Mouse (Mus musculus): Measurements from ENCODE around the gene Avpr2.

Gene Avpr2

DNA sequence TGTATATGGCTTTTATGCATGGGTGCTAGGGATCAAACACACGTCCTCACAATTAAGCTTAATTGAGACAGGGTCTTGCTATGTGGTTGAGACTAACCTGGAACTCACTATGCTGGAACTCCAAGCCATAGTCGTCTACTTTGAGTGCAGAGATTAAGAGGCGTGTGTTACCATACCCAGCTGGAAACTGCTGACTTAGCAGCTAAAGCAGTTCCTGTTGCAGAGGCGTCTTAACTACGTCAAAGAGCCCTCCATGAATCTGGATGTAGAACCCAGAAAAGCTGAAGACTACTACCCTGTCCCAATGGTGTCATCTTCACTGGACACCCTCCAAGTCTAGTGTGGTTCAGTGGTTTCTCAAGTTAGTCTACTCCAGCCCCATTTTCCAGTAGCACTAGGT is 26.7 kb downstream of the Avpr2 start:
- DNase-seq, result no peak

DNA sequence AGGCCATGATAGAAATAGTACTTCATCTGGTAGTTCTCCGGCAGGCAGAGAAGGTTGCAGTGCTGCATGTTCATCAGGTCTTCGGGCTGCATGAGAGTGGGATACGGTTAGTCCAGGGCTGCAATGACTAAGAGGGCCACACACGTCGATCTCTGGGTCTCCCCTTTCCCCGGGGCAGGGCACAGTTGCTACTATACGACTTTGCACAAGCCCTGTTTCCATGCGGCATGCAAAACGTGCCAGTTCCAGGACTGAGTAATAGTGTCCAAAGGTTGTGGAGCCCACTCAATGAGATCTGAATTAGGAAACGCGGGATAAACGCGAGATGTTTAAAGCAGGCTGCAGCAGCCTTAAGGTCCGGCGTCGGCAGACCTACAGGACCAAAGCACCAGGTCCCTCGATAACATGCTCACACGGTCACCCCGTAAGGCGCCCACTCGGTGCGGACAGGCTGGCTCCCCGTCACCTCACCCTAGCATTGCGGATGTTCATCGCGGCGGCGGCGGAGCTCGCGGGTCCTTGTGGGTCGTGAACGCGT is 29.5 kb downstream of the Avpr2 start:
- no peak for DNase-seq

DNA sequence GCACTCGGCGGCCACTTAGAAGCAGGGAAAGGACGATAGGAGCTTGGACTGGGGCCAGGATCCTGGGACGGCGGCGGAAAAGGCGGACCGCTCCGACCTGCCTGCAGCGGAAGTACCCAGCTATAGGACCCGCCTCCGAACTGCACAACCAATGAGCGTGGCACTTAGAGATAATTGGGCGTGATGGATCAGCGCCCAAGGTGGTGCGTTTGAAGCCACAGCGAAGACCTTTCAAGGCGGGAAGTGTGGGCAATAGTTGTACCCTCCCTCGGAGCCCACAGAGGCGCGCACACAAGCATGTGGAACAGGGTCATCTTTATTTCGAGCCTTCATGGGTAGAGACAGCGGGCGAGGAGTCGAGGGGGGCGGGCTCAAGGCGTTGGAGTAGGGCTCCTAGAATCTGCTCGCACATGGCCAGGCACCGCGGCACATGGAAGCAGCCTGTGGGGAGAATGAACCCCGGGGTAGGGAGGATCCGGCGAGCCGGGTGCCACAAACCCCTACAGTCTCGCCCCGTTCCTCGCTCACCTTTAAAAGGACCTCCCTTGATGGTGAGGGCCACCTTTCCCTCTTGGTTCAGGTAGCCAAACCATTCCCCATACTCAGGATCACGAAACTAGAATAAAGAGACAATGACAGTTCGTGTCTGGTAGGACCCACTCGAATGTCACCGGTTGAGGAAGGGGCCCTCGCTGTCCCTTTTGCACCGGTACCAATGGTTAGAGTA is 30.1 kb downstream of the Avpr2 start, which contains the start of the genes Arhgap4 and Naa10:
Gene Arhgap4 (minus strand): TSS at position 48 of the 727 bp plus-strand sequence.
Gene Naa10 (minus strand): TSS at position 122 of the 727 bp plus-strand sequence.
- DNase-seq, result peak; percentile 93

DNA sequence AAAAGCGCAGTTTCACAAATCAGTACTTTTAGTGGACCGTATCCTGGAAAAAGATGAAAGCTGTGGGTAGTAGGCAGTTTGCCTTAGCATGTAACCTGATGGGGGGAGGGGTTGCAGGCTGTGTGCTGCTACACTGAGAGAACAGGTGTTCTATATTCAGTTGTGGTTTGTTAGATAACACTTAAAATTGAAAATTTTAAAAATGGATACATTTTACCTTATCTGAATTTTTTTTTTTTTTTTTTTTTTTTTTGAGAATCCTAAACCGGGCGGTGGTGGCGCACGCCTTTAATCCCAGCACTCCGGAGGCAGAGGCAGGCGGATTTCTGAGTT is 30.6 kb downstream of the Avpr2 start:
- no peak for DNase-seq

DNA sequence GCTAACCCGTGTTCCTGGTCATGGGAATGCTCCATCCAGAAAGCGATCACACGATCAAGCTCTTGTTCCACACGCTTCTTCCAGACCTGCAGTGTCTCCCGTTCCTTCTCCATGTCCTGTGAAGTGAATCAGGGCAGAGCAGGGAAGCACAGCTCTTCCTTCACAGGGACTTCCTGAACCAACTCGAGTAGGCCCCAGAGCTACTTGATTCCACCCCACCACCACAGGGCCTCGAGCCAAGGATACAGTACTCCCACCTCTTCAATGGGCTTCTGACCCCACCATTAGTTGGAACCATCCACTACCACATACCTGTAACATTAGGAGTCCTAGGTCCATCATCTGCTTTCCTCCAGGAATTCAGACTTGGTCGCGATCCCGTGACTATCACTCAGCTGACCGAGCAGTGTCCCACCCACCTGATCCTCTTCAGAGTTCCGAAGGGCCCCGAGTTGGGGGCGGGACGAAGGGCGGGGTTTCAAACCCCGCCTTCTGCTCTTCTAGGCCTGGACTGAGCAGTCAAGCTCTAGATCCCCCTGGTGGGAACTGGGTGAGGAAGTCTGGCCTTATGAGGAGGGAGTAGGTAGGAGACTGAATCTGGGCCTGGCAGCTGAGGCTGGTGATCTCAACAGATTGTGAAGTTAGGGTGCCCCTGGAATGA is 38.6 kb downstream of the Avpr2 start, which contains the start of gene Renbp:
Gene Renbp (minus strand): TSS at position 449 of the 661 bp plus-strand sequence.
- DNase-seq, result no peak

DNA sequence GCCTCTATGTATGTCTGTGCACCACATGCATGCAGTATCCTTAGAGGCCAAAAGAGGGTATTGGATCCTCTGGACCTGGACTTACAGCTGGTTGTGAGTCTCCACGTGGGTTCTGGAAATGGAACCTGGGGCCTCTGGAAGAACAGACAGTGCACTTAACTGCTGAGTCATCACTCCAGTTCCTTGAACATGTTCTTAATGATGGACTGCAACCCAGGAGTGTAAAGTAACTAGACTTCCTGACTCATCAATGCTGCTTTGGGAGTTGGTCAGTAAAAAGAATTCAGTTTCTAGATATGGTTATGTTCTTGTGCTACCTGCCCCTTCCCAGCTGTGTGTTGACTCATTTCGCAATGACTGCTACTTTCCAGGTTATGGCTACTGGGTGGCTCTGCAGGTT is 40.0 kb downstream of the Avpr2 start:
- no peak for DNase-seq

DNA sequence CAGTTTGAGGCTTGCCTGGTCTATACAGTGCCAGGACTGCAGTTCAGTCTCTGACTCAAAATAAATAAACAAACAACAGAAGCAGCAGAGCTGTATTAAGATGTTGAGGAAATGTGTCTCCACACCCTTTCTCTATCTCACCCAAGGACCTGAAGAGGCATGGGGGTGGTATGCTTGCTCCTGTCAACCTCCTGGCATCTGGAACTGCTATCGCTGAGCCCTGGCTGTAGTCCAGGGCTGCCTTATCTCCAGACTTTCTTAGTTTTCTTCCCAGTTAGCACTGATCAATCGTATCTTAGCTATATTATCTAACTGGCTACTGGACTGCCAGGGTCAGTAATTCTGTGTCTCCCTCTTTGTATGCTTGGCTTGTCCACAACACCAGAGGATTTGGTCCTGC is 50.0 kb downstream of the Avpr2 start:
- DNase-seq, result no peak

DNA sequence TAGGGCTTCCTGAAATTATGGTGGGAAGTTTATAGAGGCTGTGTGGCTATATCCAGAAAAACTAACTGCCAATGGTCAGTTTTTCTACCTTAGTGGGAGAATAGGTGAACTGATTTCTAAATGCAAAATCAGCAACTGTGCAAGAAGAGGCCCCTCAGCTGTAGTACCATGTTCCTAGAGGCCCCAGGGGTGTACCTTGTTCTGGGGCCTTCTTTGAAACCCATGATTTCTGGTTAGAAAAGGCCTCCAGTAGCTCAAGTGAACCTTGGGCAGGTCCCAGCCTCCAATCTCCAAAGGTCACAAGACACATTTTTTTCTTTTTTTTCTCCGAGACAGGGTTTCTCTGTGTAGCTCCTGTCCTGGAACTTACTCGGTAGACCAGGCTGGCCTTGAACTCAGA is 50.4 kb downstream of the Avpr2 start:
- DNase-seq, result no peak

All from cerebellum, adult 11-12 months (tissue).